Mouse (Mus musculus): ENCODE results near the gene Plekhm3. TPM values are rescaled to one million over a fixed set of nuclear protein-coding genes. Genes with fewer than 3 reads are reported as not detected.

Plekhm3 gene
- total RNA-seq, 1 experiment = 9.8 TPM

DNA sequence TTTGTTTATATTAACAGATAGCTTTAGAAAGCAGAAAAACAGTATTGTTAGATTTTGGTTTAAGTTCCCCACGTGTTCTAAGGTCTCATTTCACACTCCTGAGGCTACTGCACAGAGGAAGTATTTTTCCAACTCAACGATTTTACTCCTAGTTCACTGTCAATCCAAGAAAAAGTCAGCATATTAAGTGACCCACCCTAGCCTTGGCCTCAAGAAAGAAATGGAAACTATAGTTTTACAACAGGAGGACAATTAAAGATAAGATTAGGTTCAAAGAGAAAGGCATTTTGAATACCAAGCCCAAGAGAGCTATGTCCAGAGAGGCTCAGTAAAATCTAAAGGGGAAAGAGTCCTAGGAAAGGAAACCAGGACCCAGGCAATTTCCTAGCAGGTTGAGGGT, 125.1 kb downstream of the Plekhm3 start:
- Histone ChIP-seq H3K9ac (ENCODE audit: insufficient read depth, low read depth, low read length, poor library complexity, severe bottlenecking) (no peak overlapping the region), H3K4me1 (ENCODE audit: control insufficient read depth in 2 of 2, insufficient read depth in 2 of 2, low read length in 2 of 2, poor library complexity in 1 of 2) (no peaks in the 10 kb centered on the region), H3K9me3 (ENCODE audit: control insufficient read depth, insufficient read depth, low read depth, low read length) (no peaks in the 10 kb centered on the region), H3K36me3 (ENCODE audit: control insufficient read depth, insufficient read depth, low read length, poor library complexity, severe bottlenecking) (no peaks in the 10 kb centered on the region; the same call in 1 of the 2 replicates), H3K27ac (ENCODE audit: insufficient read depth, low read depth, low read length, poor library complexity, severe bottlenecking) (no peak overlapping the region), H3K4me3 (ENCODE audit: insufficient read depth in 1 of 2, low read depth in 1 of 2, low read length in 2 of 2, poor library complexity in 1 of 2, severe bottlenecking in 1 of 2) (no peak overlapping the region)
- in situ Hi-C loops (cut with MboI; ENCODE audit: low sequenced_read_pairs in 2 of 2, unreplicated experiment in 2 of 2) = no loop called here
- no peak for DNase-seq (ENCODE audit: low read depth, low spot score)
- no peak for TF ChIP-seq MAFK (IDR thresholded peaks at IDR 0.05; ENCODE audit: insufficient read depth, low read depth, low read length)
- no peak for TF ChIP-seq HCFC1 (IDR thresholded peaks at IDR 0.05; ENCODE audit: borderline replicate concordance, insufficient read depth, low read length)
- TF ChIP-seq ZNF384 (IDR thresholded peaks at IDR 0.05; ENCODE audit: low read depth, low read length) = no peak
- no peak for TF ChIP-seq ZC3H11A (IDR thresholded peaks at IDR 0.05; ENCODE audit: borderline replicate concordance, low read depth, low read length)
- TF ChIP-seq CHD2 (IDR thresholded peaks at IDR 0.05; ENCODE audit: low read depth, low read length) = no peak

DNA sequence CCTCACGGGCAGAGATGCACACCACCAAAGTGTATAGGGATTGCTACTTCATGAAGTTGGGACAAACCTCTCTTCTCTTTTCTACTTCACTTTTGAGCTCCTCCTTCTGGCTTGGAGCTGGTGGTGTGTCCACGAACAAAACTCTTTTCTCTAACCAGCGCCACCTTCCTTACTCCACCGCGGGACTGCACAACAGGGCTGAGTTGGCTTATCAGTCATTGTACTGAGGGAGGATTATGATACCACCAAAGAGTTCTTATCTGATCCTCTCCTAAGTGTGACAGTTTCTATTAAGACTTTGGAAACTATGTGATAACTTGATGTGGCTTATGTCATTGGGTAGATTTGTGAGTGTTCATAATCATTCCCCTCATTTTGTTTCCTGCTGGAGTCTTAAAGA, 129.2 kb downstream of the Plekhm3 start:
- H3K9ac ChIP-seq (ENCODE audit: insufficient read depth, low read depth, low read length, poor library complexity, severe bottlenecking) = no peak overlapping the region
- H3K9me3 ChIP-seq (ENCODE audit: control insufficient read depth, insufficient read depth, low read depth, low read length) = no peaks in the 10 kb centered on the region
- H3K4me1 ChIP-seq (ENCODE audit: control insufficient read depth in 2 of 2, insufficient read depth in 2 of 2, low read length in 2 of 2, poor library complexity in 1 of 2) = no peaks in the 10 kb centered on the region
- DNase-seq (ENCODE audit: low read depth, low spot score) = no peak
- H3K4me3 ChIP-seq (ENCODE audit: insufficient read depth in 1 of 2, low read depth in 1 of 2, low read length in 2 of 2, poor library complexity in 1 of 2, severe bottlenecking in 1 of 2) = no peak overlapping the region
- H3K36me3 ChIP-seq (ENCODE audit: control insufficient read depth, insufficient read depth, low read length, poor library complexity, severe bottlenecking) = no peaks in the 10 kb centered on the region; the same call in 1 of the 2 replicates
- TF ChIP-seq CHD2 (IDR thresholded peaks at IDR 0.05; ENCODE audit: low read depth, low read length) = no peak
- no peak for TF ChIP-seq MAFK (IDR thresholded peaks at IDR 0.05; ENCODE audit: insufficient read depth, low read depth, low read length)
- no peak for TF ChIP-seq ZNF384 (IDR thresholded peaks at IDR 0.05; ENCODE audit: low read depth, low read length)
- no peak for TF ChIP-seq HCFC1 (IDR thresholded peaks at IDR 0.05; ENCODE audit: borderline replicate concordance, insufficient read depth, low read length)
- no peak for TF ChIP-seq ZC3H11A (IDR thresholded peaks at IDR 0.05; ENCODE audit: borderline replicate concordance, low read depth, low read length)
- in situ Hi-C loops (cut with MboI; ENCODE audit: low sequenced_read_pairs in 2 of 2, unreplicated experiment in 2 of 2) = no loop called here
- no peak overlapping the region for H3K27ac ChIP-seq (ENCODE audit: insufficient read depth, low read depth, low read length, poor library complexity, severe bottlenecking)

DNA sequence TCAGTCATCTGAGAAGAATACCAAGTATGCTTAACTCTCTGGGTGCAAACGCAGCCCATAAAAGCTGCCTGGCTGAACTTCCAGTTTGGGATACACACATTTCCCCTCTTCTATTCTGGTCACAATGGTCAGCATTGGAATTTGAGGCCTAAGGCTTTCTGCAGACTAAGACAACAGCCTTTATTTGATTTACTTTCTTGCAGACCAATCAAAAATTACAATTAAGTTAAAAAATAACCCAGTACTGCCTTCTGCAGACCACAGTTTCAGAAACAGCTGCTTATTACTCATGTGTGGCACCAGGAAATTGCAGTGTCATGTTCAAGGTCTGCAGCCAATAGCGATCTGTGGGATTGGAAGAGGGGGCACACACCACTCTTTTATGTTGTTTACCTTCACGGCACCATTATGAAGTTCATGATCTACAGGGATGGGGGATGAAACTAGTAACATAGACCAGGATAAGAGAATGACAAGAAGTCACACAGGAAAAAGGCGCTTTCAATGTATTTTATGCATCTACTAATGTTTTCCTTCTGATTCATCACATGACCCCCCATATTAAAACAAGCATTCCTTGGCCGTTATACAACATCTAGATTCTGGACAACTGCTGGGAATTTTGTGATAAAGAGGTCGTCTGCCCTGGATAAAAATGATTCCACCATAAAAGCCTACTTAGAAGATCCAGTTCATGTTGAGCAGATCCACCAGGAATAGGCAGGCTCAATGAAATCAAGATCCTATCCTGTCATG, 130.1 kb downstream of the Plekhm3 start:
- Histone ChIP-seq H3K9ac (ENCODE audit: insufficient read depth, low read depth, low read length, poor library complexity, severe bottlenecking) (no peak overlapping the region), H3K4me1 (ENCODE audit: control insufficient read depth in 2 of 2, insufficient read depth in 2 of 2, low read length in 2 of 2, poor library complexity in 1 of 2) (no peaks in the 10 kb centered on the region), H3K36me3 (ENCODE audit: control insufficient read depth, insufficient read depth, low read length, poor library complexity, severe bottlenecking) (no peaks in the 10 kb centered on the region; the same call in 1 of the 2 replicates), H3K27ac (ENCODE audit: insufficient read depth, low read depth, low read length, poor library complexity, severe bottlenecking) (no peak overlapping the region), H3K9me3 (ENCODE audit: control insufficient read depth, insufficient read depth, low read depth, low read length) (no peaks in the 10 kb centered on the region), H3K4me3 (ENCODE audit: insufficient read depth in 1 of 2, low read depth in 1 of 2, low read length in 2 of 2, poor library complexity in 1 of 2, severe bottlenecking in 1 of 2) (no peak overlapping the region)
- in situ Hi-C loops (cut with MboI; ENCODE audit: low sequenced_read_pairs in 2 of 2, unreplicated experiment in 2 of 2) = no loop called here
- DNase-seq (ENCODE audit: low read depth, low spot score) = no peak
- TF ChIP-seq ZC3H11A (IDR thresholded peaks at IDR 0.05; ENCODE audit: borderline replicate concordance, low read depth, low read length) = no peak
- TF ChIP-seq ZNF384 (IDR thresholded peaks at IDR 0.05; ENCODE audit: low read depth, low read length) = no peak
- no peak for TF ChIP-seq MAFK (IDR thresholded peaks at IDR 0.05; ENCODE audit: insufficient read depth, low read depth, low read length)
- TF ChIP-seq CHD2 (IDR thresholded peaks at IDR 0.05; ENCODE audit: low read depth, low read length) = no peak
- no peak for TF ChIP-seq HCFC1 (IDR thresholded peaks at IDR 0.05; ENCODE audit: borderline replicate concordance, insufficient read depth, low read length)

DNA sequence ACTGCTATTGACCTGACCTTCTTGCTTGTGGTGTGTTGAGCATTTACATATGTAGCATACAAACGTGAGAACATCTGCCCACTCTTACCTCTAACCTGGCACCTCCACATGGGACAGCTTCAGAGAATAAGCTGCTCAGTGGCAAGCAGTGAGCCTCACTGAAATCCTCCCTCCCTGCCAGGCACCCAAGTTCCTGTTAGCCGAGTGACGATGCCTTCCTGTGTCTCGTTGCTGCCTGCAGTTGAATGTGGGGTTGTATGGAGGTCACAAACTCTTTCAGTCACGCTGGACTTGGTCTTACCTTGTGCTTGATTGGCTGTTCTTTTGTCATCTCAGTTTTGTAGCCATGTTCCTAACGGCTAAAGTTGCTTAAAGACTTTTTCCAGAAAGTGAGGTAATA, 133.1 kb downstream of the Plekhm3 start:
- TF ChIP-seq ZNF384 (IDR thresholded peaks at IDR 0.05; ENCODE audit: low read depth, low read length) = no peak
- TF ChIP-seq HCFC1 (IDR thresholded peaks at IDR 0.05; ENCODE audit: borderline replicate concordance, insufficient read depth, low read length) = no peak
- TF ChIP-seq MAFK (IDR thresholded peaks at IDR 0.05; ENCODE audit: insufficient read depth, low read depth, low read length) = no peak
- TF ChIP-seq CHD2 (IDR thresholded peaks at IDR 0.05; ENCODE audit: low read depth, low read length) = no peak
- no peak for TF ChIP-seq ZC3H11A (IDR thresholded peaks at IDR 0.05; ENCODE audit: borderline replicate concordance, low read depth, low read length)
- no peaks in the 10 kb centered on the region; the same call in 1 of the 2 replicates for H3K36me3 ChIP-seq (ENCODE audit: control insufficient read depth, insufficient read depth, low read length, poor library complexity, severe bottlenecking)
- in situ Hi-C loops (cut with MboI; ENCODE audit: low sequenced_read_pairs in 2 of 2, unreplicated experiment in 2 of 2) = no loop called here

More for the DNA sequence above, 133.1 kb downstream of the Plekhm3 start:
- Histone ChIP-seq H3K4me3 (ENCODE audit: insufficient read depth in 1 of 2, low read depth in 1 of 2, low read length in 2 of 2, poor library complexity in 1 of 2, severe bottlenecking in 1 of 2) (no peak overlapping the region), H3K4me1 (ENCODE audit: control insufficient read depth in 2 of 2, insufficient read depth in 2 of 2, low read length in 2 of 2, poor library complexity in 1 of 2) (no peaks in the 10 kb centered on the region), H3K27ac (ENCODE audit: insufficient read depth, low read depth, low read length, poor library complexity, severe bottlenecking) (no peak overlapping the region), H3K9ac (ENCODE audit: insufficient read depth, low read depth, low read length, poor library complexity, severe bottlenecking) (no peak overlapping the region), H3K9me3 (ENCODE audit: control insufficient read depth, insufficient read depth, low read depth, low read length) (no peaks in the 10 kb centered on the region)
- no peak for DNase-seq (ENCODE audit: low read depth, low spot score)
